Mouse (Mus musculus): ENCODE data around the gene Nnat. TPM values are rescaled to one million over a fixed set of nuclear protein-coding genes. Genes with fewer than 3 reads are reported as not detected.
A peak's percentile ranks its signal among the peaks of the same experiment; 100 is the strongest.

The Nnat gene
- polyA plus RNA-seq, 1 experiment from 2014 or later, result 2,294 TPM

GRCm38 (mm10) chr2:157536476-157537081, 23.3 kb upstream of the Nnat start:
- H3K27me3 ChIP-seq (replicated peaks; ENCODE audit: low read depth, poor library complexity, severe bottlenecking), result peaks cover 17% of the 10 kb centered on the region
- WGBS, result 35% methylated on average over 7 of the region's 7 CpGs
- no peaks in the 10 kb centered on the region for H3K9me3 ChIP-seq
- H3K4me3 ChIP-seq, result peak overlapping the region; percentile 16; the same call in 1 of the 2 replicates
- peak; percentile 69 for DNase-seq (ENCODE audit: low spot score)
- peak overlapping the region; percentile 70 for H3K27ac ChIP-seq (replicated peaks)
- H3K36me3 ChIP-seq (replicated peaks), result peaks cover 4% of the 10 kb centered on the region; the same call in 1 of the 2 replicates
- peaks cover 92% of the 10 kb centered on the region for H3K4me1 ChIP-seq

- DNase-seq (ENCODE audit: low spot score), result peak; percentile 45
- Histone ChIP-seq H3K27me3 (replicated peaks; ENCODE audit: low read depth, poor library complexity, severe bottlenecking) (peaks cover 17% of the 10 kb centered on the region), H3K4me1 (peaks cover 92% of the 10 kb centered on the region), H3K36me3 (replicated peaks) (peaks cover 4% of the 10 kb centered on the region; the same call in 1 of the 2 replicates), H3K9me3 (no peaks in the 10 kb centered on the region), H3K4me3 (0 out of 2 replicates have a peak overlapping the region, but pooled peaks have one; percentile 16), H3K27ac (replicated peaks) (peak overlapping the region; percentile 70)
- 34% methylated on average over 7 of the region's 7 CpGs for WGBS
These were observed 22.8 kb upstream of the Nnat start for GRCm38 (mm10) chr2:157537118-157537517.

- peak overlapping the region; percentile 80 for H3K27ac ChIP-seq (replicated peaks)
- DNase-seq (ENCODE audit: low spot score), result no peak
- H3K9me3 ChIP-seq, result no peaks in the 10 kb centered on the region
- H3K36me3 ChIP-seq (replicated peaks), result peaks cover 12% of the 10 kb centered on the region; the same call in 1 of the 2 replicates
- 72% methylated on average over 24 of the region's 24 CpGs for WGBS
- H3K27me3 ChIP-seq (replicated peaks; ENCODE audit: low read depth, poor library complexity, severe bottlenecking), result peaks cover 17% of the 10 kb centered on the region
- H3K4me1 ChIP-seq, result peaks cover 94% of the 10 kb centered on the region
- H3K4me3 ChIP-seq, result no peak overlapping the region
These were observed 19.6 kb upstream of the Nnat start for GRCm38 (mm10) chr2:157540073-157540952.

- peaks cover 17% of the 10 kb centered on the region for H3K27me3 ChIP-seq (replicated peaks; ENCODE audit: low read depth, poor library complexity, severe bottlenecking)
- H3K9me3 ChIP-seq, result no peaks in the 10 kb centered on the region
These were observed 18.8 kb upstream of the Nnat start for GRCm38 (mm10) chr2:157540953-157541569.

GRCm38 (mm10) chr2:157541631-157542030, 18.2 kb upstream of the Nnat start:
- DNase-seq (ENCODE audit: low spot score), result no peak
- 52% methylated on average over 8 of the region's 8 CpGs for WGBS
- Histone ChIP-seq H3K27ac (replicated peaks) (peak overlapping the region; percentile 80), H3K4me1 (peaks cover 94% of the 10 kb centered on the region), H3K4me3 (no peak overlapping the region), H3K27me3 (replicated peaks; ENCODE audit: low read depth, poor library complexity, severe bottlenecking) (peaks cover 17% of the 10 kb centered on the region), H3K9me3 (no peaks in the 10 kb centered on the region), H3K36me3 (replicated peaks) (peaks cover 22% of the 10 kb centered on the region)

More at GRCm38 (mm10) chr2:157540953-157541569, 18.8 kb upstream of the Nnat start:
- peaks cover 16% of the 10 kb centered on the region; the same call in 1 of the 2 replicates for H3K36me3 ChIP-seq (replicated peaks)
- H3K4me3 ChIP-seq, result no peak overlapping the region
- no peak for DNase-seq (ENCODE audit: low spot score)
- H3K27ac ChIP-seq (replicated peaks), result peak overlapping the region; percentile 80
- H3K4me1 ChIP-seq, result peaks cover 94% of the 10 kb centered on the region
- WGBS, result 49% methylated on average over 9 of the region's 9 CpGs

GRCm38 (mm10) chr2:157542415-157542814, 17.5 kb upstream of the Nnat start:
- WGBS, result 60% methylated on average over 4 of the region's 4 CpGs
- no peak overlapping the region for H3K4me3 ChIP-seq

GRCm38 (mm10) chr2:157544333-157544888, 15.5 kb upstream of the Nnat start:
- peaks cover 2% of the 10 kb centered on the region; the same call in 1 of the 2 replicates for H3K27me3 ChIP-seq (replicated peaks; ENCODE audit: low read depth, poor library complexity, severe bottlenecking)
- no peak overlapping the region for H3K4me3 ChIP-seq
- H3K36me3 ChIP-seq (replicated peaks), result peaks cover 40% of the 10 kb centered on the region
- peaks cover 92% of the 10 kb centered on the region for H3K4me1 ChIP-seq
- no peak for DNase-seq (ENCODE audit: low spot score)
- 83% methylated on average over 9 of the region's 9 CpGs for WGBS
- H3K27ac ChIP-seq (replicated peaks), result peak overlapping the region; percentile 16
- H3K9me3 ChIP-seq, result no peaks in the 10 kb centered on the region

More at GRCm38 (mm10) chr2:157542415-157542814, 17.5 kb upstream of the Nnat start:
- H3K9me3 ChIP-seq, result no peaks in the 10 kb centered on the region
- H3K4me1 ChIP-seq, result peaks cover 94% of the 10 kb centered on the region
- peaks cover 17% of the 10 kb centered on the region for H3K27me3 ChIP-seq (replicated peaks; ENCODE audit: low read depth, poor library complexity, severe bottlenecking)
- DNase-seq (ENCODE audit: low spot score), result no peak
- peak overlapping the region; percentile 80 for H3K27ac ChIP-seq (replicated peaks)
- H3K36me3 ChIP-seq (replicated peaks), result peaks cover 30% of the 10 kb centered on the region

- no peak for DNase-seq (ENCODE audit: low spot score)
- Histone ChIP-seq H3K4me3 (no peak overlapping the region), H3K9me3 (no peaks in the 10 kb centered on the region), H3K27me3 (replicated peaks; ENCODE audit: low read depth, poor library complexity, severe bottlenecking) (no peaks in the 10 kb centered on the region), H3K36me3 (replicated peaks) (peaks cover 42% of the 10 kb centered on the region), H3K4me1 (peaks cover 70% of the 10 kb centered on the region), H3K27ac (replicated peaks) (peak overlapping the region; percentile 71)
These were observed 13.2 kb upstream of the Nnat start for GRCm38 (mm10) chr2:157546686-157547085.

GRCm38 (mm10) chr2:157550292-157550691, 9.6 kb upstream of the Nnat start:
- Histone ChIP-seq H3K4me1 (peaks cover 71% of the 10 kb centered on the region), H3K27ac (replicated peaks) (no peak overlapping the region), H3K27me3 (replicated peaks; ENCODE audit: low read depth, poor library complexity, severe bottlenecking) (no peaks in the 10 kb centered on the region), H3K36me3 (replicated peaks) (peaks cover 40% of the 10 kb centered on the region), H3K4me3 (no peak overlapping the region), H3K9me3 (no peaks in the 10 kb centered on the region)
- DNase-seq (ENCODE audit: low spot score), result no peak
- 86% methylated on average over 4 of the region's 4 CpGs for WGBS

GRCm38 (mm10) chr2:157552158-157552886, 7.6 kb upstream of the Nnat start:
- 86% methylated on average over 10 of the region's 10 CpGs for WGBS
- no peak for DNase-seq (ENCODE audit: low spot score)
- Histone ChIP-seq H3K27me3 (replicated peaks; ENCODE audit: low read depth, poor library complexity, severe bottlenecking) (no peaks in the 10 kb centered on the region), H3K36me3 (replicated peaks) (peaks cover 41% of the 10 kb centered on the region), H3K9me3 (peaks cover 3% of the 10 kb centered on the region; the same call in 1 of the 2 replicates), H3K4me3 (no peak overlapping the region), H3K27ac (replicated peaks) (peak overlapping the region; percentile 76), H3K4me1 (peaks cover 70% of the 10 kb centered on the region)

GRCm38 (mm10) chr2:157556074-157556698, 3.7 kb upstream of the Nnat start:
- 67% methylated on average over 5 of the region's 5 CpGs for WGBS
- H3K9me3 ChIP-seq, result peaks cover 37% of the 10 kb centered on the region
- H3K4me3 ChIP-seq, result no peak overlapping the region
- peak; percentile 41 for DNase-seq (ENCODE audit: low spot score)
- peaks cover 74% of the 10 kb centered on the region for H3K4me1 ChIP-seq
- no peaks in the 10 kb centered on the region for H3K27me3 ChIP-seq (replicated peaks; ENCODE audit: low read depth, poor library complexity, severe bottlenecking)
- H3K27ac ChIP-seq (replicated peaks), result peak overlapping the region; percentile 72
- peaks cover 59% of the 10 kb centered on the region for H3K36me3 ChIP-seq (replicated peaks)

Measured in embryonic facial prominence, embryonic 10.5 days (tissue).